Mouse (Mus musculus) hindbrain, embryonic 12.5 days (tissue): Measurements from ENCODE around the gene Gm10382. TPM values are rescaled to one million over a fixed set of nuclear protein-coding genes. Genes with fewer than 3 reads are reported as not detected.

Source experiments
- polyA plus RNA-seq: library from polyadenylated mRNA; unstranded; fragments of >200 nt; fragmentation: Nextera tagmentation; extraction: Ambion mirVana; gene quantifications from 2 replicates; pipeline ENCODE4 v1.2.1, GENCODE M21; 2016

The Gm10382 gene
- polyA plus RNA-seq, 1 experiment from 2014 or later, result 0.58 TPM

Other genes with a start within 250 kb of the Gm10382 start
- gene Ncor2, start 210.1 kb upstream of the Gm10382 start, polyA plus RNA-seq, result 30.2 and 31.0 TPM in 2 replicates
- gene Scarb1, start 48.2 kb upstream of the Gm10382 start, polyA plus RNA-seq, result 28.6 and 29.7 TPM in 2 replicates
- gene Ubc, start 880 bp downstream of the Gm10382 start, polyA plus RNA-seq, result 1,117 and 1,167 TPM in 2 replicates
- gene Dhx37, start 44.8 kb downstream of the Gm10382 start, polyA plus RNA-seq, result 16.7 and 18.0 TPM in 2 replicates
- gene Bri3bp, start 52.2 kb downstream of the Gm10382 start, polyA plus RNA-seq, result 38.1 and 39.9 TPM in 2 replicates
- 62.2 and 64.4 TPM in 2 replicates for gene Aacs, start 86.5 kb downstream of the Gm10382 start, polyA plus RNA-seq
- 2.4 and 3.1 TPM in 2 replicates for gene Tmem132b, start 142.5 kb downstream of the Gm10382 start, polyA plus RNA-seq